Mouse (Mus musculus) effector memory CD4-positive, alpha-beta T cell, adult 7 months (primary cell): ENCODE data around the gene Terb2. TPM values are rescaled to one million over a fixed set of nuclear protein-coding genes. Genes with fewer than 3 reads are reported as not detected.

Source experiments
- polyA plus RNA-seq: library from polyadenylated mRNA; unstranded; fragments of 100-300 nt; shearing (Covaris generic); gene quantifications from one replicate; pipeline ENCODE4 v1.2.1, GENCODE M21; 2017

Terb2 gene
- not detected for polyA plus RNA-seq

GRCm38 (mm10) chr2:122186106-122186505 lies at the start of gene Terb2, which contains the start of gene Patl2:
TSS of gene Terb2 (plus strand) at chr2:122186272.
TSS of gene Patl2 (minus strand) at chr2:122186189.

GRCm38 (mm10) chr2:122147508-122148241 lies 38.4 kb upstream of the Terb2 start, which contains the start of gene B2m:
TSS of gene B2m (plus strand) at chr2:122147686.

GRCm38 (mm10) chr2:122160680-122161079 lies 25.4 kb upstream of the Terb2 start, which contains the start of gene Trim69:
TSS of gene Trim69 (plus strand) at chr2:122160700.

DNA sequence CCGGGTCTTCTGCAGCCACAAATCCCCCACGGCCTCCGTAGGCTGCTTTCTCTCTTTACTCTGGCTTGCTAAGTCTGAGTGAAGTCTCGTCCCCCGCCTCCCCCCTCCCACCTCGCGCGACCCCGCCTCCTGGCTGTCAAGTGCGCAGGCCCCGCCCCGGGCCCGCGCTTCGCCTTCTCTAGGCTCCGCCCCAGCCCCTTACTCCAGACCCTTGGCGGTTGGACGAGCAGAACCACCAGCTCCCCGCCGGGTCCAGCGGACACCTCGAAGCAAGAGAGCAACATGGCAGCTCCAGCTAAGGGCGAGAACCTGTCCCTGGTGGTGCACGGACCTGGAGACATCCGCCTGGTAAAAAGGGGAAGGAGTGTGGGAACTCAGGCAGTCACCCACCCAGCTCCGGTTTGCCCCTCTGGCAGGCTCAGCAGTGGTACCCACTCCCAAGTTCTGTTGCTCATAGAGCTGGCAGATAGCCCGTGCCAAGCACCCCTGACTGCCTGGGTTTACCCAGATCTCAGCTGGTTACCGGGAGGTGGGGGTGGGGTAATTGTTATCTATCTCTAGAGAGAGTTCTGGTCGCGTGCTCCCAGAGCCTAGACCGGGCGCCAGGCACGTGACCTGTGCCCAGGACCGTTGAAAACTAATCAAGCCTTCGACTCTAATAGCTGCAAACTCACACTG lies 48.7 kb downstream of the Terb2 start, which contains the start of gene Sord:
Gene Sord, plus strand, starts transcription at position 139 of the 678 bp plus-strand sequence.

Other genes starting within 250 kb of the Terb2 start
- 48.7 TPM for gene Ctdspl2, start 230.3 kb upstream of the Terb2 start, polyA plus RNA-seq
- gene Mageb3, start 230.2 kb upstream of the Terb2 start, polyA plus RNA-seq = not detected
- gene Eif3j1, start 157.7 kb upstream of the Terb2 start, polyA plus RNA-seq = 15.6 TPM
- gene Spg11, start 67.9 kb upstream of the Terb2 start, polyA plus RNA-seq = 14.4 TPM
- 8,479 TPM for gene B2m, start 38.6 kb upstream of the Terb2 start, polyA plus RNA-seq
- not detected for gene Trim69, start 25.6 kb upstream of the Terb2 start, polyA plus RNA-seq
- not detected for gene Patl2, start 83 bp upstream of the Terb2 start, polyA plus RNA-seq
- 1.9 TPM for gene Sord, start 48.5 kb downstream of the Terb2 start, polyA plus RNA-seq
- gene Duox2, start 112.2 kb downstream of the Terb2 start, polyA plus RNA-seq = not detected
- not detected for gene Duoxa2, start 112.6 kb downstream of the Terb2 start, polyA plus RNA-seq
- gene Duoxa1, start 127.5 kb downstream of the Terb2 start, polyA plus RNA-seq = not detected
- gene Duox1, start 129.4 kb downstream of the Terb2 start, polyA plus RNA-seq = not detected
- 1.3 TPM for gene Shf, start 182.9 kb downstream of the Terb2 start, polyA plus RNA-seq
- 103 TPM for gene Slc28a2, start 240.2 kb downstream of the Terb2 start, polyA plus RNA-seq